29 mouse cellular contexts compared by ENCODE assay signal in the genomic region with DNA sequence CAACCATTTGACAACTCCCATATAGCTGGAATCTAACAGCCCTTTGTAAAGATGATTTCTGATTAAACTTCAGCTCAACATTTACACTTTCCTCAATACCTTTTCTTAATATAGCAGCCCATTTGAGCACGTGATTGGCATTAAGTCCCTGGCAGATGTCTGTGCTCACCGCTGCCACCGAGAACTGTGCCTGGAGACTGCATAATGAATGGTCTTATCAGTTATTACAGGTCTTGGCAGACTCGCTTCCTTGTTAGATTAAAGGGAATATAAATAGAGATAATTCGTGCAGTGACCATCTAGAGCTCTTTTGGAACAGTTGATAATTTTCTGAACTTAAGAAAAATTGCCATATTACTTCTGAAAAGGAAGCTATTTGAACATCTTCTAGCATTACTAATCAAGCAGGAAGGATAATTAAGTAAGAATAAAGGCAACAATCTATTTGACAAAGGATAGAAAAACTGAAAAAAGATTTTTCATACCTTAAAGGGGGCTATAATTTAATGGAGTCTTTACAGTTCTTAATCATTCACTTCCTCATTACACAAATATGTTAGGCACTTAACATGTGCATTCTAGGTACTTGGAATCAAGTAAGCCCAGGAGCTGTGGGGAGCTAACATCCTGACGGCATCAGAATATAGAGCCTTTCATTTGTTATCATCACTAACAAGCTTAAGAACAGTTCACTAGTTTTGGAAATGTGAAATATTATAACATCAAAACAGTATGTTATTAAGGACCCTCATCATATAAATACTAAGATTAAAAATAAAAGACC.
DNase-seq lines count a peak whose midpoint lies in the region; ATAC-seq and TF ChIP-seq lines count a peak whose summit lies in the region.
"Had no signal": no experiment of that assay in that cellular context is flagged by ENCODE, and none has a peak within 500 bp of the region (broad histone marks: within the 10 kb centered on the region; RNA-seq: fewer than 3 reads in every experiment).

No protein-coding gene starts in this region.

- ATAC-seq in intestine, embryonic 15.5 days, result peak; percentile 89
- no peak for ATAC-seq in intestine, postnatal 0 days
- ATAC-seq in common myeloid progenitor, adult 5-6 weeks (replicated peaks; ENCODE audit: low read depth, poor library complexity, severe bottlenecking), result peak; percentile 47; the same call in 1 of the 2 replicates
- peak; percentile 55; the same call in 1 of the 2 replicates for ATAC-seq in midbrain, embryonic 15.5 days (replicated peaks)
- no peak for ATAC-seq in CD4-positive, CD25-positive, alpha-beta regulatory T cell, adult 4 months
- ATAC-seq: forebrain, embryonic 13.5 days; liver, embryonic 12.5 days; liver, postnatal 0 days; Patski had no signal

- no peak overlapping the region for H3K4me2 ChIP-seq in intestine, embryonic 15.5 days (replicated peaks)
- no peak overlapping the region for H3K4me2 ChIP-seq in intestine, postnatal 0 days (replicated peaks; ENCODE audit: low read depth)
- H3K4me2 ChIP-seq in midbrain, embryonic 15.5 days, result no peak overlapping the region
- H3K4me2 ChIP-seq: forebrain, embryonic 13.5 days; heart, embryonic 13.5 days; liver, embryonic 12.5 days; neural tube, embryonic 15.5 days had no signal

- H3K4me1 ChIP-seq in intestine, embryonic 15.5 days (replicated peaks), result peaks cover 6% of the 10 kb centered on the region; the same call in 1 of the 2 replicates
- H3K4me1 ChIP-seq in intestine, postnatal 0 days (replicated peaks; ENCODE audit: control insufficient read depth, insufficient read depth, low read length), result no peaks in the 10 kb centered on the region
- peaks cover 19% of the 10 kb centered on the region for H3K4me1 ChIP-seq in midbrain, embryonic 15.5 days
- H3K4me1 ChIP-seq: liver, embryonic 12.5 days; megakaryocyte, embryonic 14.5 days had no signal

- no peaks in the 10 kb centered on the region for H3K36me3 ChIP-seq in intestine, embryonic 15.5 days
- H3K36me3 ChIP-seq in intestine, postnatal 0 days (ENCODE audit: control insufficient read depth, insufficient read depth), result no peaks in the 10 kb centered on the region
- no peaks in the 10 kb centered on the region for H3K36me3 ChIP-seq in midbrain, embryonic 15.5 days (replicated peaks)
- H3K36me3 ChIP-seq: G1E; heart, embryonic 13.5 days; hindbrain, embryonic 10.5 days; liver, embryonic 12.5 days; neural tube, embryonic 15.5 days had no signal

- H3K9me3 ChIP-seq in intestine, embryonic 15.5 days, result no peaks in the 10 kb centered on the region
- no peaks in the 10 kb centered on the region for H3K9me3 ChIP-seq in intestine, postnatal 0 days (ENCODE audit: control insufficient read depth)
- no peaks in the 10 kb centered on the region for H3K9me3 ChIP-seq in midbrain, embryonic 15.5 days
- H3K9me3 ChIP-seq: forebrain, embryonic 13.5 days; heart, embryonic 13.5 days; hindbrain, embryonic 10.5 days; liver, embryonic 12.5 days; neural tube, embryonic 15.5 days had no signal

- no peak for TF ChIP-seq CTCF in intestine, postnatal 0 days (IDR thresholded peaks at IDR 0.05; ENCODE audit: low read depth)

- no peak overlapping the region for H3K27ac ChIP-seq in intestine, embryonic 15.5 days
- H3K27ac ChIP-seq in intestine, postnatal 0 days (ENCODE audit: low read depth, low read length), result no peak overlapping the region
- H3K27ac ChIP-seq in midbrain, embryonic 15.5 days, result 0 out of 2 replicates have a peak overlapping the region, but pooled peaks have one; percentile 20
- H3K27ac ChIP-seq: forebrain, embryonic 13.5 days; heart, adult 2 months; heart, embryonic 13.5 days; hindbrain, embryonic 10.5 days; layer of hippocampus, adult 2 months; liver, embryonic 12.5 days; neural tube, embryonic 15.5 days had no signal

- no peaks in the 10 kb centered on the region for H3K27me3 ChIP-seq in intestine, embryonic 15.5 days (replicated peaks)
- no peaks in the 10 kb centered on the region for H3K27me3 ChIP-seq in intestine, postnatal 0 days (replicated peaks; ENCODE audit: control insufficient read depth, insufficient read depth, low read length)
- H3K27me3 ChIP-seq in midbrain, embryonic 15.5 days (replicated peaks), result no peaks in the 10 kb centered on the region
- H3K27me3 ChIP-seq: forebrain, embryonic 13.5 days; heart, embryonic 13.5 days; liver, embryonic 12.5 days; megakaryocyte, embryonic 14.5 days; neural tube, embryonic 15.5 days; Patski had no signal

- H3K4me3 ChIP-seq in intestine, embryonic 15.5 days (replicated peaks), result no peak overlapping the region
- no peak overlapping the region for H3K4me3 ChIP-seq in intestine, postnatal 0 days (ENCODE audit: low read depth, low read length)
- no peak overlapping the region for H3K4me3 ChIP-seq in midbrain, embryonic 15.5 days
- H3K4me3 ChIP-seq: erythroblast, embryonic 14.5 days; forebrain, embryonic 13.5 days; heart, adult 2 months; heart, embryonic 13.5 days; hindbrain, embryonic 10.5 days; layer of hippocampus, adult 2 months; liver, embryonic 12.5 days; megakaryocyte, embryonic 14.5 days; neural tube, embryonic 15.5 days had no signal

- H3K9ac ChIP-seq in intestine, embryonic 15.5 days, result no peak overlapping the region
- H3K9ac ChIP-seq in intestine, postnatal 0 days (ENCODE audit: low read depth, low read length), result no peak overlapping the region
- H3K9ac ChIP-seq in midbrain, embryonic 15.5 days, result no peak overlapping the region
- H3K9ac ChIP-seq: forebrain, embryonic 13.5 days; heart, embryonic 13.5 days; liver, embryonic 12.5 days; liver, postnatal 0 days; neural tube, embryonic 15.5 days had no signal

- WGBS in intestine, embryonic 15.5 days, result 51% methylated on average over 6 of the region's 6 CpGs
- WGBS in intestine, postnatal 0 days, result 29% methylated on average over 6 of the region's 6 CpGs
- WGBS in midbrain, embryonic 15.5 days, result 34% methylated on average over 6 of the region's 6 CpGs

- peak; percentile 19 for DNase-seq in brain, adult 2 months (ENCODE audit: low read depth, low spot score)
- DNase-seq in B cell, adult 2 months, result no peak
- DNase-seq: adrenal gland, postnatal 10 days; cerebellum, adult 11-12 months; cerebellum, adult 9-11 months; gastrocnemius, postnatal 25 days; kidney, adult 18-20 months; kidney, postnatal 36 days; left cerebral cortex, postnatal 4 days; liver, postnatal 0 days; lung, postnatal 36 days; right cerebral cortex, postnatal 4 days; thymus, postnatal 4 days had no signal

Comparison
In these comparisons a context has a peak if more than half of its experiments do, and no peak if none do; other contexts are left out.
1. ATAC-seq: peak in intestine, embryonic 15.5 days (single experiment), common myeloid progenitor, adult 5-6 weeks (single experiment) and midbrain, embryonic 15.5 days (single experiment); none in intestine, postnatal 0 days (single experiment) and CD4-positive, CD25-positive, alpha-beta regulatory T cell, adult 4 months (single experiment).